Mouse (Mus musculus) gonadal fat pad, adult 2 months (tissue): ENCODE results near the gene Evx2. TPM values are rescaled to one million over a fixed set of nuclear protein-coding genes. Genes with fewer than 3 reads are reported as not detected.

Experiments used
- DNase-seq: peaks from one replicate; pipeline ENCODE4 v3.0.0-alpha.2; 2012; ENCODE audit warnings: low read depth
- polyA plus RNA-seq: library from polyadenylated mRNA; depleted of rRNA; stranded (reverse); fragments of >200 nt; gene quantifications from 2 replicates; pipeline ENCODE4 v1.2.3, GENCODE M21; 2012

Evx2 gene
- polyA plus RNA-seq, 1 experiment: not detected

GRCm38 (mm10) chr2:74681594-74682531 is 22.5 kb upstream of the Evx2 start:
- DNase-seq: no peak

GRCm38 (mm10) chr2:74680561-74681398 is 21.4 kb upstream of the Evx2 start:
- no peak for DNase-seq

GRCm38 (mm10) chr2:74679980-74680379 is 20.6 kb upstream of the Evx2 start:
- DNase-seq: no peak

- DNase-seq: no peak
Observed at GRCm38 (mm10) chr2:74679596-74679971, 20.2 kb upstream of the Evx2 start.

- DNase-seq: no peak
Observed at GRCm38 (mm10) chr2:74678891-74679595, 19.7 kb upstream of the Evx2 start, which contains the start of gene Hoxd11. Hoxd11 (plus strand) TSS chr2:74679557.

- no peak for DNase-seq
Observed at GRCm38 (mm10) chr2:74677106-74677505, 17.7 kb upstream of the Evx2 start.

GRCm38 (mm10) chr2:74676376-74677052 is 17.2 kb upstream of the Evx2 start:
- DNase-seq: no peak

- DNase-seq: no peak
Observed at GRCm38 (mm10) chr2:74675666-74676282, 16.4 kb upstream of the Evx2 start.

- no peak for DNase-seq
Observed at GRCm38 (mm10) chr2:74674881-74675665, 15.7 kb upstream of the Evx2 start, which contains the start of gene Hoxd12. Hoxd12 (plus strand) TSS chr2:74675013.

GRCm38 (mm10) chr2:74673835-74674425 is 14.6 kb upstream of the Evx2 start:
- no peak for DNase-seq

GRCm38 (mm10) chr2:74672481-74673362 is 13.4 kb upstream of the Evx2 start:
- DNase-seq: no peak

- DNase-seq: no peak
Observed at GRCm38 (mm10) chr2:74671847-74672246, 12.5 kb upstream of the Evx2 start.

- no peak for DNase-seq
Observed at GRCm38 (mm10) chr2:74670632-74671188, 11.4 kb upstream of the Evx2 start.

GRCm38 (mm10) chr2:74669650-74670235 is 10.4 kb upstream of the Evx2 start:
- no peak for DNase-seq

- DNase-seq: no peak
Observed at GRCm38 (mm10) chr2:74669230-74669578, 9.8 kb upstream of the Evx2 start.

GRCm38 (mm10) chr2:74668370-74669229 is 9.2 kb upstream of the Evx2 start:
- no peak for DNase-seq

- DNase-seq: no peak
Observed at GRCm38 (mm10) chr2:74667842-74668357, 8.5 kb upstream of the Evx2 start, which contains the start of gene Hoxd13. Hoxd13 (plus strand) TSS chr2:74668310.
